Mouse (Mus musculus) heart, embryonic 10.5 days (tissue): Measurements from ENCODE around the gene Pde5a. TPM values are rescaled to one million over a fixed set of nuclear protein-coding genes. Genes with fewer than 3 reads are reported as not detected.

Source experiments
- DNase-seq: peaks from one replicate; pipeline ENCODE4 v3.0.0-alpha.2; 2017; ENCODE audit warnings: low spot score
- H3K27ac ChIP-seq: fragments of 300-500 bp; sonication (generic); 2 replicates; pipeline ENCODE4 v1.5.1; 2016; ENCODE audit warnings: mild to moderate bottlenecking
- H3K27me3 ChIP-seq: fragments of 300-500 bp; sonication (generic); 2 replicates; pipeline ENCODE4 v1.6.1; 2016; ENCODE audit warnings: mild to moderate bottlenecking; ENCODE audit not compliant: poor library complexity, insufficient read depth, severe bottlenecking
- H3K36me3 ChIP-seq: fragments of 300-500 bp; sonication (generic); 2 replicates; pipeline ENCODE4 v1.6.1; 2016; ENCODE audit warnings: mild to moderate bottlenecking, moderate library complexity
- H3K4me1 ChIP-seq: fragments of 300-500 bp; sonication (generic); 2 replicates; pipeline ENCODE4 v1.6.1; 2016; ENCODE audit warnings: mild to moderate bottlenecking
- H3K4me3 ChIP-seq: fragments of 300-500 bp; sonication (generic); 2 replicates; pipeline ENCODE4 v1.5.1; 2016; ENCODE audit warnings: mild to moderate bottlenecking, moderate library complexity
- H3K9me3 ChIP-seq: fragments of 300-500 bp; sonication (generic); 2 replicates; pipeline ENCODE4 v1.6.1; 2016; ENCODE audit warnings: mild to moderate bottlenecking, moderate library complexity
- WGBS: fragments of 180-500 bp; shearing (Covaris S2); methylation state at CpG from one replicate; pipeline ENCODE4 v1.1.7; 2016; 5-methylcytosine and 5-hydroxymethylcytosine counted together
- polyA plus RNA-seq: library from polyadenylated mRNA; unstranded; fragments of >200 nt; fragmentation: Nextera tagmentation; extraction: Ambion mirVana; gene quantifications from 2 replicates; pipeline ENCODE4 v1.2.1, GENCODE M21; 2016

Gene Pde5a
- polyA plus RNA-seq, 1 experiment from 2014 or later: 3.4 TPM

DNA sequence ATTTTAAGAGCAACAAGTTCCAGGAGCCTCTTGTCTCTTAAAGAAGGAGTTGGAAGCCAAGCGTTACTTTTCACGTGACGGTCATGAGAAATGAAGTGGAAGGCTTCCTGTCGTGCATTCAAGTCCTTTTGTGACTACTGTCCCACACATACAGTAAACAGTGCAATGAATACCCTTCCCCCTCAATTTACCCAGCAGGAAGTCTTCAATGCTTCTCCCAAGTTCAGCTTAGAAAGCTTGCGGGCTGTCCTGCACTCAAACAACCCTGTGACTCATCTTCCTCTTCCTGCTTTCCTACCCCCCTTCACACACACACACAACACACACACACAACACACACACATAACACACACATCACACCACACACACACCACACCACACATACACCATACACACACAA, 105.8 kb downstream of the Pde5a start:
- 73% methylated on average over 5 of the region's 5 CpGs for WGBS
- H3K27me3 ChIP-seq: no peaks in the 10 kb centered on the region
- no peaks in the 10 kb centered on the region for H3K4me1 ChIP-seq
- H3K4me3 ChIP-seq: no peak overlapping the region
- no peaks in the 10 kb centered on the region for H3K9me3 ChIP-seq
- H3K27ac ChIP-seq: no peak overlapping the region
- no peaks in the 10 kb centered on the region for H3K36me3 ChIP-seq
- no peak for DNase-seq

- DNase-seq: no peak
- no peaks in the 10 kb centered on the region for H3K9me3 ChIP-seq
- H3K4me1 ChIP-seq: no peaks in the 10 kb centered on the region
- H3K36me3 ChIP-seq: no peaks in the 10 kb centered on the region
- no peaks in the 10 kb centered on the region for H3K27me3 ChIP-seq
- WGBS: 82% methylated on average over 8 of the region's 8 CpGs
- H3K27ac ChIP-seq: no peak overlapping the region
- no peak overlapping the region for H3K4me3 ChIP-seq
Observed at GRCm38 (mm10) chr3:122835097-122835850, 106.5 kb downstream of the Pde5a start.

DNA sequence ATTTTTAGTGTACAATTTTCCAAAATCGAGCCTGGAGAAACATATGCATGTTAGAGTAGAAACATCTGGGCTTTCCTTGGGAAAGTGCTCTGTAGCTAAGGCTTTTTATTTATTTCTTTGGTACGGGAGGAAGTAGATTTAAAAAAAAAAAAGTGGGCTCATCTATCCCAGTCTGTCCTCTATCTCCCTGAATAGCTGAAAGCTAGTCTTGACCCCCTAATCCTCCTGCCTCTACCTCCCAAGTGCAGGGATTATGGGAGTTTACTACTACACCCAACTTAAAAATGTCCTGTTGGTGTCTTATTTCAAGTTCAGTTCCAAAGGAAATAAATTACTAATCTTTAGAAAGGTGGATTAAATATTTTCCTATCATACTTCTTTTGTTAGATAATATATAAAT, 108.9 kb downstream of the Pde5a start:
- no peaks in the 10 kb centered on the region for H3K36me3 ChIP-seq
- H3K27ac ChIP-seq: no peak overlapping the region
- 72% methylated on average over 2 of the region's 2 CpGs for WGBS
- DNase-seq: no peak
- H3K4me1 ChIP-seq: no peaks in the 10 kb centered on the region
- H3K9me3 ChIP-seq: no peaks in the 10 kb centered on the region
- H3K4me3 ChIP-seq: no peak overlapping the region
- no peaks in the 10 kb centered on the region for H3K27me3 ChIP-seq

DNA sequence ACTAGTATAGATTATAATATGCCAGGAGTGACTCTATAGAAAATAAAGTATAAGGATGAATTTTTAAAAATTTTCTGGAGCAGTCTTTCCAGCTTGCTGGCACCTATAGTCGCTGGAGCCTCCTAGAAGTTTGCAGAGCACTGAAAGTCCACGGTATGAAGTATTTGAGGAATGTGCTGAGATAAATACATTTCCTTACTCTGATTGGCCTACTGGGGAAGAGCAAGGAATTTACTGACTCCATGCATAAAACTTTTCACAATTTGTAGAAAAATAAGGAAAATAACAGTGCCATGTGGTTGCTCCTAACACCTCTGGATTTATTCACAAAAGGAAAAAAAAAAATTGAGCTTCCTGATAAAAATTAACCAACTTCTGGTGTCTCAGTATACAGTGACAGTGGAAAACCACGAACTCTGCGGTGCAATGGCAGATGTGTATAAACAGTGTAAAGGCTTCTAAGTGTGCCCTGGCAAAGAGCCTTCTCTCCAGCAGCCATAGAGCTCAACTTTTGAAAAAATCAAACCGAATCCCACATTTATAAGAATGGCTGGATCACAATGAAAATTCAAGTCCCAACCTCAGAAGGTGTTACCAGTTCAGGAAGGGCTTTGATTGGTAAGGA, 119.8 kb downstream of the Pde5a start:
- no peak for DNase-seq
- Histone ChIP-seq H3K36me3 (peaks cover 9% of the 10 kb centered on the region), H3K4me3 (no peak overlapping the region), H3K9me3 (no peaks in the 10 kb centered on the region), H3K27me3 (no peaks in the 10 kb centered on the region), H3K27ac (0 out of 2 replicates have a peak overlapping the region, but pooled peaks have one; percentile 17), H3K4me1 (0 out of 2 replicates have a peak, but pooled peaks cover 3% of the 10 kb centered on the region)
- 55% methylated on average over 5 of the region's 5 CpGs for WGBS

- no peak for DNase-seq
- Histone ChIP-seq H3K27me3 (no peaks in the 10 kb centered on the region), H3K4me3 (no peak overlapping the region), H3K9me3 (no peaks in the 10 kb centered on the region), H3K4me1 (peaks cover 5% of the 10 kb centered on the region; the same call in 1 of the 2 replicates), H3K36me3 (no peaks in the 10 kb centered on the region), H3K27ac (no peak overlapping the region)
- 51% methylated on average over 11 of the region's 11 CpGs for WGBS
Observed at GRCm38 (mm10) chr3:122855149-122855548, 126.4 kb downstream of the Pde5a start.

GRCm38 (mm10) chr3:122859829-122860228, 131.1 kb downstream of the Pde5a start:
- DNase-seq: no peak
- Histone ChIP-seq H3K4me1 (peaks cover 4% of the 10 kb centered on the region; the same call in 1 of the 2 replicates), H3K4me3 (no peak overlapping the region), H3K27me3 (no peaks in the 10 kb centered on the region), H3K36me3 (no peaks in the 10 kb centered on the region), H3K27ac (no peak overlapping the region), H3K9me3 (no peaks in the 10 kb centered on the region)
- 78% methylated on average over 2 of the region's 2 CpGs for WGBS

DNA sequence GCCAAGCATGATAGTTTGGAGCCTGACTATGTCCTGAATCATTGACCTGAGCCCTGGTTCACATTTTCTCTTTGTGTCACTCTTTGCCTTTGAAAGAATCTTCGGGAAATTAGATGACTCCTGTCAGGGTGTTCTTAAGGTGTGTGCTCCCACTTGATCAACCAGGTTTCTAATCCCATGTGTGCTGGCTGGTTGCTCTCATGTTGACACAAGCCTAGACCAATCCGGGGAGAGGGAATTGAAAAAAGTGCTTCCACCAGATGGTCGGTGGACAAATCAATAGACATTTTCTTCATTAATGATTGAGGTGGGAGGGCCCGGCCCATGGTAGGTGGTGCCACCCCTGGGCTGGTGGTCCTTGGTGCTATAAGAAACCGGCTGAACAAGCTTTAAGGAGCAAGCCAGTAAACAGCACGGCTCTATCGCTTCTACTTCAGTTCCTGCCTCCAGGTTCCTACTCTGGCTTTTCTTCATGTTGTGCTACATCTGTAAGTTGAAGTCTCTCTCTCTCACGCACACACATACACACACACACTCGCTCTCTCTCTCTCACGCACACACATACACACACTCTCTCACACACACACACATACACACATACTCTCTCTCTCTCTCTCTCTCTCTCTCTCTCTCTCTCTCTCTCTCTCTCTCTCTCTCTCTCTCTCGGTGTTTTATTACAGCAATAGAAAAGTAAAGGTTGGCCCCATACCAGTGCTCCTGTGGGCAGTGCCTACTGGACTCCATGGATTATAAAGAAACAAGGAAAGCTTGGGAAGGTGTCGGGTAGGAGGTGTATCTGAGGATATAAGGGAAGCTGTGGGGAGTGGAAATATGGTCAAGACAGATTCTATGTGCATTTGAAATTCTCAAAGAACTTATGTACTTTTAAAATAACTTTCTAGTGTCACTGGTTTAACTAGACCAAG, 132.1 kb downstream of the Pde5a start:
- Histone ChIP-seq H3K27me3 (no peaks in the 10 kb centered on the region), H3K27ac (no peak overlapping the region), H3K9me3 (no peaks in the 10 kb centered on the region), H3K4me3 (no peak overlapping the region), H3K4me1 (no peaks in the 10 kb centered on the region), H3K36me3 (no peaks in the 10 kb centered on the region)
- DNase-seq: no peak
- WGBS: 84% methylated on average over 12 of the region's 12 CpGs

GRCm38 (mm10) chr3:122865092-122865491, 136.3 kb downstream of the Pde5a start:
- DNase-seq: no peak
- Histone ChIP-seq H3K4me3 (no peak overlapping the region), H3K27ac (no peak overlapping the region), H3K36me3 (no peaks in the 10 kb centered on the region), H3K27me3 (no peaks in the 10 kb centered on the region), H3K9me3 (no peaks in the 10 kb centered on the region), H3K4me1 (no peaks in the 10 kb centered on the region)
- 83% methylated on average over 4 of the region's 4 CpGs for WGBS

GRCm38 (mm10) chr3:122868270-122868669, 139.5 kb downstream of the Pde5a start:
- Histone ChIP-seq H3K9me3 (no peaks in the 10 kb centered on the region), H3K36me3 (no peaks in the 10 kb centered on the region), H3K27ac (no peak overlapping the region), H3K4me1 (no peaks in the 10 kb centered on the region), H3K4me3 (no peak overlapping the region), H3K27me3 (no peaks in the 10 kb centered on the region)
- no peak for DNase-seq
- 100% methylated on average over 1 of the region's 1 CpGs for WGBS

DNA sequence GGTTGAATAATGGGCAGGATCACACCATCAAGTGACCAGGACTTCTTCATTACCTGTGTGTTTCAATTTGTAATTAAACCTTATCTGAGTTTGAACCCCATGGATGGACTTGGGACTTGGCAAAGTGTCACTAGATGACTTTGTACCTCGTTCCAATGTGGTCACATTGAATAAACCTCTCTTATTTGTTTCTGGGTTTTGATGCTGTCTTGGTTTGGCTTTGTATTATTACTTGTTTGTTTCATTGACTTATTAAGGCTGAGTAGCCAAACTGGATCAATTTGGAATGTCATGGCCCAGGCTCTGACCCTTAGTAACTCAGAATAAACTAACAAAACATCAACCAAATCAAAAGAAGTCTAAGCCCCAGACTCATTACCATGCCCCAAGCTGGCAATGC, 142.8 kb downstream of the Pde5a start:
- H3K27ac ChIP-seq: no peak overlapping the region
- no peaks in the 10 kb centered on the region for H3K27me3 ChIP-seq
- no peak overlapping the region for H3K4me3 ChIP-seq
- H3K4me1 ChIP-seq: no peaks in the 10 kb centered on the region
- H3K9me3 ChIP-seq: no peaks in the 10 kb centered on the region
- no peaks in the 10 kb centered on the region for H3K36me3 ChIP-seq
- DNase-seq: no peak
- 71% methylated on average over 1 of the region's 1 CpGs for WGBS

DNA sequence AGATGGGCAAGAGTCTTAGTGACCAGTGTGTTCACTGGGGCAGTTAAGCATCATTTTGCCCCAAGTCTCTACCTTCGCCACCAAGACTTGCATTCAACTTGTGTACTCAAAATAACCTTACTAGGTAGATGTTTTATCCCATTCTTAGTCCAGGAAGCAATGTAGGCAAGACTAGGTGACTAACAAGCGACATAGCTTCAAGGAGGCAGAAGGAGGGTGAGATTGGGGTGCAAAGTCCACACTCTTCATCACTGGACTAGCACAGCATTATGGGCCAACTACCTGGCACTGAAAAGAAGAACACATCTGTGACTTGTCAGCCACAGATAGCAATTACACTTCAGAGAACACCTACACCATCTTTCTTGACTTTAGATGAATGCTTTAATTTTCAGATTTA, 148.1 kb downstream of the Pde5a start:
- Histone ChIP-seq H3K4me1 (peaks cover 3% of the 10 kb centered on the region; the same call in 1 of the 2 replicates), H3K4me3 (no peak overlapping the region), H3K27ac (no peak overlapping the region), H3K36me3 (no peaks in the 10 kb centered on the region), H3K27me3 (no peaks in the 10 kb centered on the region), H3K9me3 (no peaks in the 10 kb centered on the region)
- no peak for DNase-seq
- WGBS: 80% methylated on average over 2 of the region's 2 CpGs

DNA sequence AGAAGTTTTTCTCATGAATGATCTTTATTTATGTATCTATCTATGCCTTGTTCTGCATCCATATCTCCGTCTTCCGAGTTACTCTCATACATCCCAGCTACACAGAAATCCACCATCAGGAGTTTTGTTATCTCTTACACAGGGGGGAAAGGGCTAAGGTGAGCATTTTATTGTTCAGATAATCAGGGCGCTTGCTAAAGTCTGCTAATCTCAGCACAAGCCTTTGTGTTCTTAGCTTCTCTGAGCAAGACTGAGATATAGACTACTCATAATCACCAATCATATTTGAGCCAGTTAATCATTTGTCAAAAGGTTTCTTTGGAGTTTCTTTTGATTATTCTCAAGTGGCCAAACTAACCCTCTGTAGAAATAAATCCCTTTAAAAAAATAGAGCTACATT, 148.8 kb downstream of the Pde5a start:
- H3K4me1 ChIP-seq: peaks cover 3% of the 10 kb centered on the region; the same call in 1 of the 2 replicates
- 83% methylated on average over 3 of the region's 3 CpGs for WGBS
- H3K4me3 ChIP-seq: no peak overlapping the region
- H3K27me3 ChIP-seq: no peaks in the 10 kb centered on the region
- no peaks in the 10 kb centered on the region for H3K36me3 ChIP-seq
- DNase-seq: no peak
- H3K27ac ChIP-seq: no peak overlapping the region
- H3K9me3 ChIP-seq: no peaks in the 10 kb centered on the region
